Mouse (Mus musculus) MEL (cell line): Measurements from ENCODE around the gene Tesmin. TPM values are rescaled to one million over a fixed set of nuclear protein-coding genes. Genes with fewer than 3 reads are reported as not detected.

Experiments
- DNase-seq: peaks from one replicate; pipeline ENCODE4 v3.0.0; 2011; ENCODE audit warnings: low read depth, low spot score
- H3K27ac ChIP-seq: 2 replicates; pipeline ENCODE4 v1.5.1; 2012; ENCODE audit warnings: low read depth, mild to moderate bottlenecking, control low read depth, low read length, moderate library complexity; ENCODE audit not compliant: control insufficient read depth
- H3K27me3 ChIP-seq, 2 experiments: fragments of 150-350 bp in 1 of 2; sonication (generic) in 1 of 2; 2 replicates each; pipeline ENCODE4 v1.6.1; 2012; ENCODE audit warnings: low read length in 2 of 2, mild to moderate bottlenecking in 2 of 2, improper control_type of control experiment in 1 of 2, moderate library complexity in 1 of 2; ENCODE audit not compliant: insufficient read depth in 2 of 2, control insufficient read depth in 1 of 2
- H3K36me3 ChIP-seq, 2 experiments: 2 replicates each; pipeline ENCODE4 v1.6.1; 2012 to 2014; ENCODE audit warnings: low read length in 2 of 2, improper control_type of control experiment in 1 of 2, inconsistent platforms in 1 of 2, mild to moderate bottlenecking in 1 of 2; ENCODE audit not compliant: insufficient read depth in 2 of 2, control insufficient read depth in 1 of 2
- H3K4me1 ChIP-seq, 2 experiments: fragments of 150-350 bp in 1 of 2; sonication (generic) in 1 of 2; 2 replicates each; pipeline ENCODE4 v1.6.1; 2012; ENCODE audit warnings: low read length in 2 of 2, improper control_type of control experiment in 1 of 2, mild to moderate bottlenecking in 1 of 2; ENCODE audit not compliant: insufficient read depth in 2 of 2, control insufficient read depth in 1 of 2
- H3K4me3 ChIP-seq, 2 experiments: fragments of 150-350 bp in 1 of 2; sonication (generic) in 1 of 2; 2 replicates each; pipeline ENCODE4 v1.5.1; 2012; ENCODE audit warnings: low read depth in 2 of 2, low read length in 2 of 2, mild to moderate bottlenecking in 2 of 2, moderate library complexity in 2 of 2, control low read depth in 1 of 2, improper control_type of control experiment in 1 of 2; ENCODE audit not compliant: control insufficient read depth in 1 of 2, insufficient read depth in 1 of 2
- H3K79me2 ChIP-seq: 2 replicates; pipeline ENCODE4 v1.6.1; 2012; ENCODE audit warnings: mild to moderate bottlenecking, low read length, moderate library complexity; ENCODE audit not compliant: control insufficient read depth, poor library complexity, insufficient read depth
- H3K9ac ChIP-seq: 2 replicates; pipeline ENCODE4 v1.6.1; 2012; ENCODE audit warnings: low read depth, mild to moderate bottlenecking, control low read depth, low read length, moderate library complexity; ENCODE audit not compliant: control insufficient read depth, poor library complexity, severe bottlenecking
- H3K9me3 ChIP-seq: fragments of 150-350 bp; sonication (generic); replicated peaks from 2 replicates; pipeline ENCODE4 v1.6.1; 2012; ENCODE audit warnings: mild to moderate bottlenecking, low read length, improper control_type of control experiment, moderate library complexity; ENCODE audit not compliant: insufficient read depth
- BHLHE40 ChIP-seq: IDR thresholded peaks from 2 replicates; pipeline ENCODE4 v1.6.1; 2012; ENCODE audit warnings: low read depth, mild to moderate bottlenecking, inconsistent platforms, low read length, improper control_type of control experiment, borderline replicate concordance
- CHD1 ChIP-seq: IDR thresholded peaks from 2 replicates; pipeline ENCODE4 v1.6.1; 2012; ENCODE audit warnings: low read depth, mild to moderate bottlenecking, inconsistent platforms, low read length, improper control_type of control experiment
- CHD2 ChIP-seq: IDR thresholded peaks from 2 replicates; pipeline ENCODE4 v1.6.1; 2011; ENCODE audit warnings: low read length, improper control_type of control experiment
- CTCF ChIP-seq, 3 experiments: IDR thresholded peaks in 2 of 3; conservative IDR thresholded peaks in 1 of 3; 2 replicates each; pipeline ENCODE4 v1.5.1; 2011 to 2012; ENCODE audit warnings: low read length in 3 of 3, low read depth in 2 of 3, mild to moderate bottlenecking in 2 of 3, improper control_type of control experiment in 1 of 3, inconsistent platforms in 1 of 3, mixed read lengths in 1 of 3, moderate library complexity in 1 of 3; ENCODE audit not compliant: control insufficient read depth in 1 of 3, insufficient read depth in 1 of 3, poor library complexity in 1 of 3, severe bottlenecking in 1 of 3
- E2F4 ChIP-seq: IDR thresholded peaks from 2 replicates; pipeline ENCODE4 v1.6.1; 2011; ENCODE audit warnings: low read depth, low read length, improper control_type of control experiment, borderline replicate concordance
- ELF1 ChIP-seq: IDR thresholded peaks from 2 replicates; pipeline ENCODE4 v1.6.1; 2014; ENCODE audit warnings: low read depth, mild to moderate bottlenecking, inconsistent platforms, low read length, improper control_type of control experiment, moderate library complexity
- EP300 ChIP-seq, 2 experiments: IDR thresholded peaks; 2 replicates each; pipeline ENCODE4 v1.6.1; 2011; ENCODE audit warnings: improper control_type of control experiment in 2 of 2, low read length in 2 of 2, low read depth in 1 of 2, mild to moderate bottlenecking in 1 of 2
- ETS1 ChIP-seq: IDR thresholded peaks from 2 replicates; pipeline ENCODE4 v1.6.1; 2012; ENCODE audit warnings: low read depth, mild to moderate bottlenecking, inconsistent platforms, low read length, improper control_type of control experiment, moderate library complexity
- GABPA ChIP-seq: IDR thresholded peaks from 2 replicates; pipeline ENCODE4 v1.6.1; 2012; ENCODE audit warnings: low read depth, mild to moderate bottlenecking, inconsistent platforms, low read length, improper control_type of control experiment, moderate library complexity
- GATA1 ChIP-seq: IDR thresholded peaks from 2 replicates; pipeline ENCODE4 v1.6.1; 2011; ENCODE audit warnings: low read depth, low read length, improper control_type of control experiment
- HCFC1 ChIP-seq: IDR thresholded peaks from 2 replicates; pipeline ENCODE4 v1.6.1; 2012; ENCODE audit warnings: low read depth, mild to moderate bottlenecking, inconsistent platforms, low read length, improper control_type of control experiment, moderate library complexity
- JUND ChIP-seq: IDR thresholded peaks from 2 replicates; pipeline ENCODE4 v1.6.1; 2011; ENCODE audit warnings: low read depth, mild to moderate bottlenecking, improper control_type of control experiment, low read length
- MAFK ChIP-seq: IDR thresholded peaks from 2 replicates; pipeline ENCODE4 v1.6.1; 2011; ENCODE audit warnings: low read depth, mild to moderate bottlenecking, low read length, improper control_type of control experiment, borderline replicate concordance
- MAX ChIP-seq: IDR thresholded peaks from 2 replicates; pipeline ENCODE4 v1.6.1; 2011; ENCODE audit warnings: low read length, improper control_type of control experiment
- MEF2A ChIP-seq: IDR thresholded peaks from 2 replicates; pipeline ENCODE4 v1.6.1; 2014; ENCODE audit warnings: low read depth, mild to moderate bottlenecking, inconsistent platforms, low read length, improper control_type of control experiment; ENCODE audit not compliant: poor library complexity, insufficient replicate concordance, severe bottlenecking; ENCODE audit errors: extremely low read depth
- MXI1 ChIP-seq: IDR thresholded peaks from 2 replicates; pipeline ENCODE4 v1.6.1; 2011; ENCODE audit warnings: mild to moderate bottlenecking, low read depth, low read length, improper control_type of control experiment
- MYB ChIP-seq: IDR thresholded peaks from 2 replicates; pipeline ENCODE4 v1.6.1; 2011; ENCODE audit warnings: mild to moderate bottlenecking, low read depth, low read length, improper control_type of control experiment
- MYC ChIP-seq: IDR thresholded peaks from 2 replicates; pipeline ENCODE4 v1.6.1; 2011; ENCODE audit warnings: low read depth, mild to moderate bottlenecking, low read length, improper control_type of control experiment, moderate library complexity
- NELFE ChIP-seq: IDR thresholded peaks from 2 replicates; pipeline ENCODE4 v1.6.1; 2011; ENCODE audit warnings: low read depth, low read length, improper control_type of control experiment
- POLR2AphosphoS5 ChIP-seq: IDR thresholded peaks from 2 replicates; pipeline ENCODE4 v1.6.1; 2012; ENCODE audit warnings: low read depth, borderline replicate concordance, mild to moderate bottlenecking, inconsistent platforms, low read length, moderate library complexity, mixed read lengths
- RCOR1 ChIP-seq: IDR thresholded peaks from 2 replicates; pipeline ENCODE4 v1.6.1; 2012; ENCODE audit warnings: low read depth, mild to moderate bottlenecking, inconsistent platforms, low read length, improper control_type of control experiment
- SIN3A ChIP-seq: IDR thresholded peaks from 2 replicates; pipeline ENCODE4 v1.6.1; 2012; ENCODE audit warnings: low read length, improper control_type of control experiment, inconsistent platforms
- SMC3 ChIP-seq: IDR thresholded peaks from 2 replicates; pipeline ENCODE4 v1.6.1; 2011; ENCODE audit warnings: low read depth, low read length, improper control_type of control experiment
- TAL1 ChIP-seq: IDR thresholded peaks from 2 replicates; pipeline ENCODE4 v1.6.1; 2012; ENCODE audit warnings: mild to moderate bottlenecking, inconsistent platforms, low read length, moderate library complexity, mixed read lengths
- TCF12 ChIP-seq: IDR thresholded peaks from 2 replicates; pipeline ENCODE4 v1.6.1; 2014; ENCODE audit warnings: low read depth, mild to moderate bottlenecking, inconsistent platforms, low read length, improper control_type of control experiment, moderate library complexity
- USF1 ChIP-seq: IDR thresholded peaks from 2 replicates; pipeline ENCODE4 v1.6.1; 2014; ENCODE audit warnings: low read depth, mild to moderate bottlenecking, inconsistent platforms, low read length, improper control_type of control experiment, moderate library complexity
- USF2 ChIP-seq, 2 experiments: IDR thresholded peaks; 2 replicates each; pipeline ENCODE4 v1.6.1; 2011 to 2012; ENCODE audit warnings: improper control_type of control experiment in 2 of 2, low read length in 2 of 2, borderline replicate concordance in 1 of 2, inconsistent platforms in 1 of 2, low read depth in 1 of 2, mild to moderate bottlenecking in 1 of 2; ENCODE audit not compliant: insufficient read depth in 1 of 2
- ZC3H11A ChIP-seq: IDR thresholded peaks from 2 replicates; pipeline ENCODE4 v1.6.1; 2012; ENCODE audit warnings: low read depth, mild to moderate bottlenecking, inconsistent platforms, low read length, improper control_type of control experiment
- ZKSCAN1 ChIP-seq: IDR thresholded peaks from 2 replicates; pipeline ENCODE4 v1.6.1; 2012; ENCODE audit warnings: low read depth, mild to moderate bottlenecking, inconsistent platforms, low read length, improper control_type of control experiment, moderate library complexity
- ZMIZ1 ChIP-seq: IDR thresholded peaks from 2 replicates; pipeline ENCODE4 v1.6.1; 2012; ENCODE audit warnings: low read depth, mild to moderate bottlenecking, inconsistent platforms, low read length, improper control_type of control experiment, moderate library complexity
- ZNF384 ChIP-seq: IDR thresholded peaks from 2 replicates; pipeline ENCODE4 v1.6.1; 2012; ENCODE audit warnings: low read depth, mild to moderate bottlenecking, inconsistent platforms, low read length, improper control_type of control experiment
- polyA plus RNA-seq, 2 experiments: library from polyadenylated mRNA; stranded (reverse) in 1 of 2; unstranded in 1 of 2; fragments of >175 nt in 1 of 2; fragments of >200 nt in 1 of 2; gene quantifications; 2 replicates each; pipeline versions ENCODE4 v1.2.1 to v1.2.4; 2012; ENCODE audit warnings: low replicate concordance in 2 of 2, low read depth in 1 of 2; ENCODE audit not compliant: insufficient read length in 2 of 2, insufficient read depth in 1 of 2, missing spikeins in 1 of 2
- total RNA-seq: library from RNA; depleted of rRNA; stranded (reverse); fragments of 300-350 nt; gene quantifications from 2 replicates; pipeline ENCODE4 v1.2.3, GENCODE M21; 2012

The Tesmin gene
- total and polyA plus RNA-seq, 3 experiments = 2.1 to 2.2 TPM; not detected in 1

- TF ChIP-seq ETS1 (no peak), HCFC1 (no peak), JUND (no peak), GABPA (no peak), ZMIZ1 (no peak), MYB (no peak), CTCF (IDR thresholded peaks at IDR 0.05 in 2 of 3, conservative IDR thresholded peaks at IDR 0.05 in 1 of 3; ENCODE audit: control insufficient read depth in 1 of 3, insufficient read depth in 1 of 3, low read depth in 2 of 3, low read length in 3 of 3, poor library complexity in 1 of 3, severe bottlenecking in 1 of 3) (no peak), CHD1 (no peak), MEF2A (no peak), MAFK (no peak), SMC3 (no peak), RCOR1 (no peak), MYC (no peak), MAX (no peak)
These were observed 40.6 kb downstream of the Tesmin start for GRCm38 (mm10) chr19:3429156-3429816.

DNA sequence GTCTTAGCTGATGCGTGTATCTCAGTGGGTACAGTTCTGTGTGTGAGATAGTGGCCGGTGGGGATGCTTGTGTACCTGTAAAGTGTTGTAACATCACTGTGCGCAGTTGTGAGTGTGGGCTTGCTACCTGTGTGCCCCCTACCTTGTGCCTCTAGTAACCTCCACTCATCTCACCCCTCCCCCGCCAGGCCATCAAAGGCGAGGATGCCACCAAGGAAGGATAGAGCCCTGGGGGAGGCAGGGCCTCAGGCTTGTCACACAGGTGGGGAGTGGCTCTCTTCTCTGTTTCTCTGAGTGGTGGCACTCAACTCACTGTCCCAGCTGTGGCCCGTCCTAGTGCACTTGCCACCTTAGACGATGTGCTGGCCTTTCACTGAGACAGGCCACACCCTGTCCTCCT lies 42.4 kb downstream of the Tesmin start:
- no peak overlapping the region for H3K4me3 ChIP-seq
- H3K79me2 ChIP-seq = no peaks in the 10 kb centered on the region
- no peak overlapping the region for H3K27ac ChIP-seq
- H3K9me3 ChIP-seq = no peaks in the 10 kb centered on the region
- H3K27me3 ChIP-seq = no peaks in the 10 kb centered on the region; a peak in 1 of 4 replicates
- TF ChIP-seq E2F4 (no peak), MXI1 (no peak), CHD1 (no peak), NELFE (no peak), ELF1 (no peak), GATA1 (no peak), EP300 (IDR thresholded peaks at IDR 0.05; ENCODE audit: low read depth in 1 of 2, low read length in 2 of 2) (no peak), SIN3A (no peak), CTCF (IDR thresholded peaks at IDR 0.05 in 2 of 3, conservative IDR thresholded peaks at IDR 0.05 in 1 of 3; ENCODE audit: control insufficient read depth in 1 of 3, insufficient read depth in 1 of 3, low read depth in 2 of 3, low read length in 3 of 3, poor library complexity in 1 of 3, severe bottlenecking in 1 of 3) (no peak), POLR2AphosphoS5 (no peak), TCF12 (no peak), TAL1 (no peak), BHLHE40 (no peak), USF2 (IDR thresholded peaks at IDR 0.05; ENCODE audit: borderline replicate concordance in 1 of 2, insufficient read depth in 1 of 2, low read depth in 1 of 2, low read length in 2 of 2) (no peak), USF1 (no peak), MEF2A (no peak), ZKSCAN1 (no peak), CHD2 (no peak), ZC3H11A (no peak), ZNF384 (no peak)
- no peak overlapping the region for H3K9ac ChIP-seq
- DNase-seq = no peak
- H3K36me3 ChIP-seq = no peaks in the 10 kb centered on the region
- H3K4me1 ChIP-seq = no peaks in the 10 kb centered on the region

More at GRCm38 (mm10) chr19:3429156-3429816, 40.6 kb downstream of the Tesmin start:
- no peaks in the 10 kb centered on the region for H3K4me1 ChIP-seq
- H3K4me3 ChIP-seq = no peak overlapping the region
- H3K9ac ChIP-seq = no peak overlapping the region
- H3K9me3 ChIP-seq = no peaks in the 10 kb centered on the region
- no peaks in the 10 kb centered on the region for H3K36me3 ChIP-seq
- no peak for DNase-seq
- no peak overlapping the region for H3K27ac ChIP-seq
- no peaks in the 10 kb centered on the region for H3K79me2 ChIP-seq
- no peaks in the 10 kb centered on the region; a peak in 1 of 4 replicates for H3K27me3 ChIP-seq
